Mouse (Mus musculus) central nervous system, embryonic 14 days (tissue): ENCODE data around the gene Olfr1148. TPM values are rescaled to one million over a fixed set of nuclear protein-coding genes. Genes with fewer than 3 reads are reported as not detected.

ENCODE experiments used
- polyA plus RNA-seq: library from polyadenylated mRNA; depleted of rRNA; stranded (reverse); fragments of >200 nt; gene quantifications from 2 replicates; pipeline ENCODE4 v1.2.3, GENCODE M21; 2012; rRNA removed

Olfr1148 gene
- polyA plus RNA-seq, result not detected in 2 replicates

DNA sequence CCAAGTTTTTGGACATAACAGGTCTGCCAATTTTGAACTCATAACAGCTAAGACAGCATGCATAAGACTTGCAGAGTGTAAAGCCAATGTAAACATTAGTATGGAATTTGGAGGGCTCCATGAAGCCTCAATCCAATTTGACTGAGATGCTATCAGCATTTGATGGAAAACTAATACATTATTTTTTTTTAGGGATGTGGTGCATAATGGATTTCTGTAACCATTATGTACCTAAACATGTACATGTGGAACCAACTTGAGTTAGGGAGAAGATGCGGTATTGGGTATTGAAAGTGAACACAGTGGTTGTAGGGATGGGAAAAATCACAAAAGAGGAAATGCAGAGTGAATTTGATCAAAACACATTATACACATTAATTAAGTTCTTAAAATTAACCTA lies at the start of gene Olfr1148:
Gene Olfr1148, plus strand, starts transcription at position 301 of the 400 bp plus-strand sequence.

DNA sequence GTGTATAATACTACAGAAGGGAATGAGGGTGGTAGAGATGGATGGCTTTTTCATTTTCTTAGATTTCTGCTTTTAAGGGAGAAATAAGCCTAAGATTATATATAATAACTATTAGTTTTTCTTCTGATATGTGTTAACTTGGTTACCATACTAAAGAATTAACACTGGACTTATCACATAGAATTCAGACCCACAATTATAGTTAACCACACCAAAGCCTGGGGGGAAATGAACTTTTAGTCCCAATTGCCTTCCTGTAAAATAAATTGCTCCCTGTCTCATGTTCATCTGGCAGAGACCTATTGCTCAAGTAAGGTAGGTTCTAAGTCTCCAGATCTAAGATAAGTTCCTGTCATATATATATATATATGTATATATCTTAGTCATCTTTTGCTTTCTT lies 30.0 kb upstream of the Olfr1148 start, which contains the start of gene Olfr1143:
Gene Olfr1143, plus strand, starts transcription at position 301 of the 400 bp plus-strand sequence.

DNA sequence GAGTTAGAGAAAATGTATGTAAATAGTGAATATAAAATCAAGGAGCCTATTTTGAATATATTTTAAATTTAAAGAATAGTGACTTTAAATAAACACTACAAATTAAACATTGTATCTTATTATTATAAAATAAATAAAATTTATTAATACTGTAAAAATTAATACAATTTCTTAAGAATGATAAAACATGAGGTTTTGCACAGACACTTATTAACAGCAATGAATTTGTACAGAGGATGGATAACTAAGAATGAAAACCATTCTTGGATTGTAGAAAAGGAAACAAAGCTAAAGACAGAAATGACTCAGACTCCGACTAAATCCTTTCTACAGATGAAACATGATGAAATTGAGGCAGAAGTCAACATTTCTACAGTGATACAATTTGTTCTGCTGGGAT lies 20.8 kb upstream of the Olfr1148 start, which contains the start of gene Olfr1145:
Gene Olfr1145, plus strand, starts transcription at position 301 of the 400 bp plus-strand sequence.

DNA sequence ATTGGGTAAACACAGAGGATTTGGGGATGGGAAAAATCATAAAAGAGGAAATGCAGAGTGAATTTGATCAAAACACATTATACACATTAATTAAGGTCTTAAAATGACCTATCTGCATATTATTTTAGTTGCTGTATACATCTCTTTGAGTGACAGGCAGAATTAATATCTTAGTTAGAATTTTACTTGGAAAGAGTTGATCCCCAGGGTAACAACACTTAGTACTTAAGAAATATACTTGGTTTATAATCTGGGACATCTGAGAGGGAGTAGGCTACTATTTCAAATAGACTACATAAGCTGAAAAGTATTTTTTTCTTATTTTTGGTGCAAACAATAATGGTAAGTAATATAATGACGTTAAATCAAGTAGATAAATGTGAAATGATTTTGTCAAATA lies 13.4 kb downstream of the Olfr1148 start, which contains the start of gene Olfr1150-ps1:
Gene Olfr1150-ps1, plus strand, starts transcription at position 301 of the 400 bp plus-strand sequence.

DNA sequence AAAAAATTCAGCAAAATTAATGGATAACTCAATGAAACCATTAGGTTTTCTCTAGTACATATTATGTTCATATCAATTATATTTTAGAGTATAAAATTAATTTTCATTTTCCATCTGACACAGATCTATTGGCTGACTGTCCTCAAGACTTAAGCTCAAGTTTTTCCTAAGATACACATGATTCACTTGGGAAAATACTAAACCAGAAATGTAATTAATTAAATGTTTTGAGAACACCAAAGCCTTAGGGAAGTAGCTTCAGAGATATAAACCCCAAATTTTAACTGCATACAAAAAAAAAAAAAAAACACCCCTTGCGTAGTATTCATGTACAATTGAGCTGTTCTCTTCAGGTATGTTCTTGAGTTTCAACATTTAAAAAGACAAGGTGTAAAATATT lies 25.2 kb downstream of the Olfr1148 start, which contains the start of gene Olfr1151:
Gene Olfr1151, plus strand, starts transcription at position 301 of the 400 bp plus-strand sequence.

DNA sequence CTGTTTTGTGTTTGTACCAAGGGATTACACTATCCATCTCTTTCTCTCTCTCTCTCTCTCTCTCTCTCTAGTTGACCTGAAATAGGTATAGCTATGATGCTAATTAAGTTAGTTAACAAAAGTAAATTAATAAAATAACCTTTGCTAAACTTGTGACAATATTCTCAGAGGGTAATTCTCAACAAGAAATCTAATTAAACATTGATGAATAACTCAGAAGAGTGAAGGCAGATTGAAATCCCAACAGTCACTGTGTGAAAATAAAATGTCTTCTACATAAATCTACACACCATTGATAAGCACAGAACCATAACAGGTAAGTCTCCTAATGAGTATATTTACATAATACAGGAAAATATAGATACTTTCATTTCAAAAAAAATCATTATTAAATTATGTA lies 35.9 kb downstream of the Olfr1148 start, which contains the start of gene Olfr1152:
Gene Olfr1152, plus strand, starts transcription at position 301 of the 400 bp plus-strand sequence.

Other genes with a start within 250 kb of the Olfr1148 start
- gene Olfr1130, start 224.3 kb upstream of the Olfr1148 start, polyA plus RNA-seq, result not detected in 2 replicates
- gene Olfr1131, start 203.4 kb upstream of the Olfr1148 start, polyA plus RNA-seq, result not detected in 2 replicates
- gene Olfr1132, start 193.0 kb upstream of the Olfr1148 start, polyA plus RNA-seq, result not detected in 2 replicates
- gene Olfr1133, start 183.2 kb upstream of the Olfr1148 start, polyA plus RNA-seq, result not detected in 2 replicates
- not detected in 2 replicates for gene Olfr1134, start 172.1 kb upstream of the Olfr1148 start, polyA plus RNA-seq
- gene Olfr1135, start 156.9 kb upstream of the Olfr1148 start, polyA plus RNA-seq, result not detected in 2 replicates
- gene Olfr1136, start 136.6 kb upstream of the Olfr1148 start, polyA plus RNA-seq, result not detected in 2 replicates
- gene Olfr1137, start 117.4 kb upstream of the Olfr1148 start, polyA plus RNA-seq, result not detected in 2 replicates
- gene Olfr1138, start 90.6 kb upstream of the Olfr1148 start, polyA plus RNA-seq, result not detected in 2 replicates
- not detected in 2 replicates for gene Olfr1140, start 86.8 kb upstream of the Olfr1148 start, polyA plus RNA-seq
- gene Olfr1141, start 76.5 kb upstream of the Olfr1148 start, polyA plus RNA-seq, result not detected in 2 replicates
- gene Olfr152, start 51.0 kb upstream of the Olfr1148 start, polyA plus RNA-seq, result not detected in 2 replicates
- not detected in 2 replicates for gene Olfr1143, start 29.9 kb upstream of the Olfr1148 start, polyA plus RNA-seq
- not detected in 2 replicates for gene Olfr1145, start 20.7 kb upstream of the Olfr1148 start, polyA plus RNA-seq
- gene Olfr1150-ps1, start 13.5 kb downstream of the Olfr1148 start, polyA plus RNA-seq, result not detected in 2 replicates
- not detected in 2 replicates for gene Olfr1151, start 25.3 kb downstream of the Olfr1148 start, polyA plus RNA-seq
- 0.01 TPM in 2 replicates for gene Olfr1152, start 36.0 kb downstream of the Olfr1148 start, polyA plus RNA-seq
- gene Olfr1153, start 64.4 kb downstream of the Olfr1148 start, polyA plus RNA-seq, result not detected in 2 replicates
- not detected in 2 replicates for gene Olfr1154, start 74.6 kb downstream of the Olfr1148 start, polyA plus RNA-seq
- gene Olfr1155, start 114.6 kb downstream of the Olfr1148 start, polyA plus RNA-seq, result not detected in 2 replicates
- gene Olfr1156, start 122.6 kb downstream of the Olfr1148 start, polyA plus RNA-seq, result not detected in 2 replicates
- gene Olfr1157, start 137.8 kb downstream of the Olfr1148 start, polyA plus RNA-seq, result not detected in 2 replicates
- not detected in 2 replicates for gene Olfr74, start 144.1 kb downstream of the Olfr1148 start, polyA plus RNA-seq
- not detected in 2 replicates for gene Olfr1158, start 159.6 kb downstream of the Olfr1148 start, polyA plus RNA-seq
- gene Olfr1160, start 177.7 kb downstream of the Olfr1148 start, polyA plus RNA-seq, result not detected in 2 replicates
- not detected in 2 replicates for gene Olfr1161, start 192.2 kb downstream of the Olfr1148 start, polyA plus RNA-seq
- gene Olfr73, start 207.2 kb downstream of the Olfr1148 start, polyA plus RNA-seq, result not detected in 2 replicates
- not detected in 2 replicates for gene Olfr1162, start 220.6 kb downstream of the Olfr1148 start, polyA plus RNA-seq
- gene Olfr1163, start 241.3 kb downstream of the Olfr1148 start, polyA plus RNA-seq, result not detected in 2 replicates